Mouse (Mus musculus) thymus, postnatal 10 days (tissue): ENCODE measurements at regions not wholly inside any gene's neighbourhood (a gene's known extent, or its start where the extent isn't known, plus 50 kb on each side); places are given as distances from the start of the nearest gene placed in this dataset.

Experiments used
- DNase-seq, 2 experiments: peaks; one replicate each; pipeline ENCODE4 v3.0.0; 2021; ENCODE audit warnings: low spot score in 2 of 2

DNA sequence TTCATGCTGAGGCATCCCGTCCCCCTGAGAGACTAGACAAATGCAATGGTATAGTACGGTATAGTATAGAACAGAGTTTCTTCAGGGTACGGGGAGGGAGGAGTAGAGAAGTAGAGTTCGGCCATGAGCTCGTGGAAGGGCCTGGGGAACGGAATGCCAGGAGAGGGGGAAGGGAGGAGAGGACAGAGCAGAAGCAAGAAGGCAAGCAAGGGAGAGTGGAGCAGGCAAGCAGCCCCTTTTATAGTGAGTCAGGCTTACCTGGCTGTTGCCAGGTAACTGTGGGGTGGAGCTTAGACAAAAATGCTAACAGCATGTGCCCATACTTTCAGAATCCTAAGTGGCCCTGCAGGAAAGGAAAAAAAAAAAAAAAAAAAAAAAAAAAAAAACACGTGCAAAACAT lies 174.7 kb upstream of the Dapk1 start:
- no peak for DNase-seq

- DNase-seq: no peak
Measured at GRCm38 (mm10) chr13:60427755-60428385, 173.9 kb upstream of the Dapk1 start.

DNA sequence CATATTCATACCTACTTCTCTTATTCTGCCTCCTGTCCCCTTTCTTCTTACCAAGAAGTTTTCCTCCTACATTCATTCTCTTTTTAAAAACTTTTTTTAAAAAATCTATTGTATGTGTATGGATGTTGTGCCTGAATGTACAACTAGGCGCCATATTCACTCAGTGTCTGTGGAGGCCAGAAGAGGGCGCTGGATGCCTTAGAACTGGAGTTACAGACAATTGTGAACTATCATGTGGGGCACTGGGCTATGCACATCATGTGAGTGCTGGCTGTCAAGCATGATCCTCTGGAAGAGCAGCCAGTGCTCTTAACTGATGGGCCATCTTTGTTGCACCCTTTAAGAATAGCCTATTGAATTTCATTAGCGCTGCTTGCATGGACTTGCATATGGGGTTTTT lies 172.6 kb upstream of the Dapk1 start:
- no peak for DNase-seq

GRCm38 (mm10) chr13:60431412-60431811 lies 170.3 kb upstream of the Dapk1 start:
- DNase-seq: no peak

GRCm38 (mm10) chr13:60434221-60435210 lies 167.2 kb upstream of the Dapk1 start:
- DNase-seq: no peak

GRCm38 (mm10) chr13:60435333-60435732 lies 166.4 kb upstream of the Dapk1 start:
- no peak for DNase-seq

- no peak for DNase-seq
Measured at GRCm38 (mm10) chr13:60438177-60438576, 163.6 kb upstream of the Dapk1 start.

DNA sequence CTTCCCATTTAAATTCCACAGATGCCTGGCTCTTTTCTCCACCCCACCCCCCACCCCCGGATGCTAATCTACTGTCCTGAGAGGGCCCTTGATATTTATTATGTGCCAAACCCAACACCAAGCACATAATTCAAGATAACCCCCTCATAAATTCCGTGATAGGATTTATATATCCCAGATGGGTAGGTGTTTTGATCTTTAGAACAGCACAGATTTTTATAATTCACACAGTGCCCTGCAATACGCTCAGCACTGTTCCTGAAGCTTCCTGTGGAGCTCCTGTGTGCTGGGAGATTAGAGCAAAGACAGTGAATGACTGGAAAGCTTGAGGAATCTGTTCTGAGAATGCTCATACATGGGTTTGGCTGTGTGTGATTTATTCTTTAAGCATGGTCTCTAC lies 161.2 kb upstream of the Dapk1 start:
- no peak for DNase-seq

- no peak for DNase-seq
Measured at GRCm38 (mm10) chr13:60445164-60445563, 156.6 kb upstream of the Dapk1 start.

DNA sequence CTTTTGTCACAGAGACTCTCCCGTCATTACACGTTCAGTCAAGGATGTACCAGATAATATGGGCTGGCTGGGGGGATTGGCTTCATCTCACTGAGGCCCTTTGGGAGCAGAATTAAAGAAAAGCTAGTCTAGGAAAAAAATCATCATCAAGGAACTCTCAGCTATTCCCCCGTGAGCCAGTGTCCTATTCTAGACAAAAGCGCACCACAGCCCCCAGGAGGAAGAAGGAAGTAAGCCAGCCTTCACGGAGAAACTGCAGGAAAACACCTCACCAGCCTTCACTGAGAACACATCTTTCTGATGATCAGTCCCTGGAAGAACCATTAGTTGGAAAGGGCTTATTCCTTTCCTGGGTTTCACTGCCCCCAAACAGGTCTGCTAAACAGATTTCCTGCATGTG lies 154.8 kb upstream of the Dapk1 start:
- no peak for DNase-seq

- DNase-seq: no peak
Measured at GRCm38 (mm10) chr13:60450721-60451506, 150.8 kb upstream of the Dapk1 start.

- no peak for DNase-seq
Measured at GRCm38 (mm10) chr13:60453821-60454483, 147.8 kb upstream of the Dapk1 start.

GRCm38 (mm10) chr13:60455033-60455619 lies 146.6 kb upstream of the Dapk1 start:
- DNase-seq: no peak

- DNase-seq: no peak
Measured at GRCm38 (mm10) chr13:60455863-60456551, 145.7 kb upstream of the Dapk1 start.

DNA sequence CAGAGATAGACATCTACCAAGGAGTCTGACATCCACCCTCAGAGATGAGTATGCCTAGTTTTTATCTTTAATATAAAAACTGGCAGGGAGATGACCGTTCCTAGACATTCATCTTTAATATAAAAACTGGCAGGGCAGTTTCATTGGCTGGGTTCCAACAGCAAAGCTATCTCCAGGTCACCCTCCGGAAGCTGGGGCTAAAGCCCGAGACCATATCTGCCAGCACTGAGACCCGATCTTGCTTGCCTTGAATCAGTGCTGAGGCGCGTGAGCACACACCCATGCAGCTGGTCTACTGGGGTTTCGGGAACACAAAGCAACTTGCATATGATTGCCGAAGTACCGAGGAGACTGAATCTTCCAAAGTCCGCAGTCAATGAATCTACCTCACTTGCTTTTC lies 144.5 kb upstream of the Dapk1 start:
- no peak for DNase-seq

- DNase-seq: no peak
Measured at GRCm38 (mm10) chr13:60459002-60459401, 142.7 kb upstream of the Dapk1 start.

- DNase-seq: no peak
Measured at GRCm38 (mm10) chr13:60466553-60467313, 135.0 kb upstream of the Dapk1 start.

- DNase-seq: peak in 1 of 2 experiments; percentile 56
Measured at GRCm38 (mm10) chr13:60467821-60468579, 133.7 kb upstream of the Dapk1 start.
